Mouse (Mus musculus) liver, adult 2 months (tissue): ENCODE measurements at regions not wholly inside any gene's neighbourhood (a gene's known extent, or its start where the extent isn't known, plus 50 kb on each side); places are given as distances from the start of the nearest gene placed in this dataset.

Experiments used
- CTCF ChIP-seq: fragments of 200-500 bp; IDR thresholded peaks from 2 replicates; pipeline ENCODE4 v1.5.1; 2011; ENCODE audit warnings: low read depth, low read length, control low read depth
- POLR2A ChIP-seq: fragments of 200-500 bp; IDR thresholded peaks from 2 replicates; pipeline ENCODE4 v1.6.1; 2011; ENCODE audit warnings: low read length, control low read depth; ENCODE audit not compliant: insufficient read depth; ENCODE audit errors: extremely low read depth

DNA sequence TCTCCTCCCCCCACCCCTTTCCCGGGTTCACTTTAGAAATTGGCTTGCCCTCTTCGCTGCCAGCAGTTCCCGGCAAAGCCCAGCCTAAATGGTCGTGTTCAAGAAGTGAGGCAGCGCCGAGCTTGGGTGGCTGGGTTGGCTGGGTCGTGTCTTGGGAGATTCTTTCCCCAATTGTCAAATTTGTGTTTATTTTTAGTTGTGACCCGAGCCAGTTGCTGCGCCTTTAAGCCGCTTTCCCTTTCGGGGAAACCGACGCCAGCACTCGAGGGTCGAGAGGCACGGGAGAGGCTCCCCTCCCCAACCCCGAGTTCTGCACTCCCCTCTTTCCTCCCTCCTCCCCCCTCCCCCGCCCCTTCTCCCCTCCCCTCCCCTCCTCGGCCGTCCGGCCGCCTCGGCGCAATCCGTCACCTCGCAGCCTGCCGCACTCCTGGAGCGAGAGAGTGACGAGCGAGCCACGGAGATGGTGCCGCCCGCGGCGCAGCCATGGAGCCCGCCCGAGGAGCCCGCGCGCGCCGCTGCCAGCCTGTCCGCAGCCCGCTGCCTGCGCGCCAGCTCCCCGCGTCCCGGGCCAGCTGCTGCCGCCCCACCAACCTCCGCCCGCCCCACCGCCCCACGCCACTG is 64.6 kb upstream of the Frmpd3 start:
- no peak for TF ChIP-seq CTCF
- no peak for TF ChIP-seq POLR2A
